Mouse (Mus musculus) erythroblast, embryonic 14.5 days (primary cell): ENCODE measurements around the gene Cenpm. TPM values are rescaled to one million over a fixed set of nuclear protein-coding genes. Genes with fewer than 3 reads are reported as not detected.

ENCODE experiments used
- H3K27me3 ChIP-seq: 2 replicates; pipeline ENCODE4 v1.6.1; 2012; ENCODE audit warnings: inconsistent platforms; ENCODE audit not compliant: control insufficient read depth
- H3K36me3 ChIP-seq: 2 replicates; pipeline ENCODE4 v1.6.1; 2012; ENCODE audit warnings: mild to moderate bottlenecking, inconsistent platforms; ENCODE audit not compliant: control insufficient read depth
- H3K4me1 ChIP-seq: 2 replicates; pipeline ENCODE4 v1.6.1; 2012; ENCODE audit warnings: inconsistent platforms; ENCODE audit not compliant: control insufficient read depth
- H3K4me3 ChIP-seq: replicated peaks from 2 replicates; pipeline ENCODE3; 2012; ENCODE audit warnings: moderate library complexity, mild to moderate bottlenecking, inconsistent platforms
- H3K9me3 ChIP-seq: 2 replicates; pipeline ENCODE4 v1.6.1; 2012; ENCODE audit warnings: low read length, inconsistent platforms, mixed read lengths; ENCODE audit not compliant: control insufficient read depth
- GATA1 ChIP-seq: IDR thresholded peaks from 2 replicates; pipeline ENCODE4 v1.6.1; 2012; ENCODE audit warnings: low read length, inconsistent platforms, mixed read lengths
- TAL1 ChIP-seq: IDR thresholded peaks from 3 replicates; pipeline ENCODE4 v1.6.1; 2012; ENCODE audit warnings: low read length, inconsistent platforms, mixed read lengths
- polyA plus RNA-seq: library from polyadenylated mRNA; stranded (reverse); fragments of >175 nt; gene quantifications from 2 replicates; pipeline ENCODE4 v1.2.3, GENCODE M21; 2012

The Cenpm gene
- polyA plus RNA-seq, 1 experiment: 16.4 TPM

GRCm38 (mm10) chr15:82230098-82230611 is 14.4 kb downstream of the Cenpm start:
- peaks cover 11% of the 10 kb centered on the region for H3K27me3 ChIP-seq
- no peaks in the 10 kb centered on the region for H3K9me3 ChIP-seq
- H3K4me3 ChIP-seq: no peak overlapping the region
- no peak for TF ChIP-seq GATA1
- TF ChIP-seq TAL1: no peak
- H3K36me3 ChIP-seq: peaks cover 29% of the 10 kb centered on the region
- peaks cover 19% of the 10 kb centered on the region for H3K4me1 ChIP-seq

GRCm38 (mm10) chr15:82229542-82230045 is 15.0 kb downstream of the Cenpm start:
- Histone ChIP-seq H3K9me3 (no peaks in the 10 kb centered on the region), H3K27me3 (peaks cover 17% of the 10 kb centered on the region), H3K4me3 (no peak overlapping the region), H3K36me3 (peaks cover 24% of the 10 kb centered on the region), H3K4me1 (peaks cover 24% of the 10 kb centered on the region)
- no peak for TF ChIP-seq GATA1
- no peak for TF ChIP-seq TAL1

GRCm38 (mm10) chr15:82225769-82226168 is 18.8 kb downstream of the Cenpm start:
- Histone ChIP-seq H3K4me1 (peaks cover 30% of the 10 kb centered on the region), H3K36me3 (no peaks in the 10 kb centered on the region), H3K4me3 (no peak overlapping the region), H3K27me3 (peaks cover 50% of the 10 kb centered on the region), H3K9me3 (no peaks in the 10 kb centered on the region)
- TF ChIP-seq GATA1 (no peak), TAL1 (no peak)

- H3K4me1 ChIP-seq: peaks cover 20% of the 10 kb centered on the region
- no peak for TF ChIP-seq GATA1
- H3K36me3 ChIP-seq: no peaks in the 10 kb centered on the region
- H3K9me3 ChIP-seq: no peaks in the 10 kb centered on the region
- H3K27me3 ChIP-seq: peaks cover 59% of the 10 kb centered on the region
- no peak overlapping the region for H3K4me3 ChIP-seq
These were observed 19.8 kb downstream of the Cenpm start for GRCm38 (mm10) chr15:82224602-82225215.

GRCm38 (mm10) chr15:82223657-82224601 is 20.6 kb downstream of the Cenpm start, which contains the start of gene Tnfrsf13c:
Gene Tnfrsf13c, minus strand, starts transcription at chr15:82224369.
- no peaks in the 10 kb centered on the region for H3K36me3 ChIP-seq
- H3K4me3 ChIP-seq: peak within 1 kb of the TSS; percentile 56
- H3K27me3 ChIP-seq: peaks cover 67% of the 10 kb centered on the region
- peaks cover 14% of the 10 kb centered on the region for H3K4me1 ChIP-seq
- no peaks in the 10 kb centered on the region for H3K9me3 ChIP-seq
- no peak for TF ChIP-seq GATA1
- TF ChIP-seq TAL1: no peak

GRCm38 (mm10) chr15:82223251-82223650 is 21.3 kb downstream of the Cenpm start:
- Histone ChIP-seq H3K4me3 (no peak overlapping the region), H3K36me3 (no peaks in the 10 kb centered on the region), H3K27me3 (peaks cover 73% of the 10 kb centered on the region), H3K4me1 (peaks cover 14% of the 10 kb centered on the region), H3K9me3 (no peaks in the 10 kb centered on the region)
- TF ChIP-seq TAL1 (no peak), GATA1 (no peak)

- no peak for TF ChIP-seq GATA1
- no peak for TF ChIP-seq TAL1
- no peaks in the 10 kb centered on the region for H3K36me3 ChIP-seq
- peaks cover 91% of the 10 kb centered on the region for H3K27me3 ChIP-seq
- peaks cover 16% of the 10 kb centered on the region for H3K4me1 ChIP-seq
- H3K9me3 ChIP-seq: no peaks in the 10 kb centered on the region
- no peak overlapping the region for H3K4me3 ChIP-seq
These were observed 23.3 kb downstream of the Cenpm start for GRCm38 (mm10) chr15:82221104-82221860.

- H3K4me3 ChIP-seq: no peak overlapping the region
- TF ChIP-seq TAL1: no peak
- no peak for TF ChIP-seq GATA1
- no peaks in the 10 kb centered on the region for H3K9me3 ChIP-seq
- peaks cover 91% of the 10 kb centered on the region for H3K27me3 ChIP-seq
- H3K36me3 ChIP-seq: no peaks in the 10 kb centered on the region
- peaks cover 16% of the 10 kb centered on the region for H3K4me1 ChIP-seq
These were observed 24.4 kb downstream of the Cenpm start for GRCm38 (mm10) chr15:82220003-82220675.
